Mouse (Mus musculus) layer of hippocampus, adult 8-10 months (tissue): ENCODE measurements at regions not wholly inside any gene's neighbourhood (a gene's known extent, or its start where the extent isn't known, plus 50 kb on each side); places are given as distances from the start of the nearest gene placed in this dataset.

Experiments used
- DNase-seq, 2 experiments: peaks; one replicate each; pipeline ENCODE4 v3.0.0; 2022; ENCODE audit warnings: low spot score in 2 of 2

DNA sequence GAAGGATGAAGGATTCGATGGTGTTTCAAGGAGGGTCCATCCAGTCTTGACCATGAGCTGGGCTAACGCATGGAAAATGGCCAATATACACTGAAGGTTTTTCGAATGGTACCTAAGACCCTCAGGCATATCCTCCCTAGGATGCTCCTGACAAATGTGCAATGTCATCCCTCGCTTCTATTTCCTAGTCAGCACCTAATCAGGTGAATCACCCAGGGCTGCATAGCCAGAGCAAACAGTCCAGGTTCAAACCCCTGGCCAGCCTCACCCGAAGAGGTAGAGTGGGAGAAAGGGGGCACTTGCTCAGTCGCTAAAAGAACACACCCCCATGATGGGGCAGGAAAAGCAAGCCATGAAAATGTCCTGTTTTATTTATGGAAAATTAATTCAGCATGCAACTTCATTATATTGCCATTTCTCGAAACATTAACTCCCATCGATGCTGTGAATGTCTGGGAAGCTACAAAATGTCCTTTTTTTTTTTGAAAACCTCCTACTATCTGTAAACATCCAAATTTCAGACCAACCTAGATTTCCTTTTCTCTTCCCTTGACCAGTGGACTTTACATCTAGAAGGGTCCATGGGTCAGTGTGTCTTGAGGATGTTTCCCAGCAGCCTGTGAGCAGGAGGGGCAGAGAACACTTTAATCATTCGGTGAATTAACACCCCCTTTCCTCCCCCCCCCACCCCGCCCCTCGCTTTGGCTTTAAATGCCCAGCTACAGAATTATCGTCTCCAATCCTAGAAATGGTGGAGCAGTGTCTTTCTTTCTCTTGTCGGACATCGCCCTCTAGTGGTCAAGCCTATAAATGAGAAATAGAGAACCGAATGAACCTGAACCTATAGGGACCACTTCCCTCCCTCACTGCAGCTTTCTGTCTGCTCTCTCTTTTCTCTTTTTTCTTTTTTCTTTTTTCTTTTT lies 68.8 kb upstream of the Il12b start:
- peak in 1 of 2 experiments; percentile 47 for DNase-seq

DNA sequence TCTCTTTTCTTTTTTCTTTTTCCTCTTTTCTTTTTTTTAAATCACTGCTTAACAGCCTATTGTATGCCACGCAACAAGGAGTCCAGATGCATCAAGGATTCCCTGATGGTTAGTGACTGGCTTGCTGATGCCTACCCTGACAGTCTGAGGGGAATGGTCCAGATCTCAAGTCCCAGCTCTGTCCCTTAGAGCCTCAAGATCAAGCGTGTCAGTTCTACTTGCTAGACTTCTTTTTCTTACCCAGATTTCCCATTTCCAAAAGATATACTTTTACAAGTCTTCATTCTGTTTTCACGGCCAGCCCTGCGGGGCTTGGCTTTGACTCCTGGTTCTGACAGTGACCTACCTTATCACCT lies 68.1 kb upstream of the Il12b start:
- no peak for DNase-seq

DNA sequence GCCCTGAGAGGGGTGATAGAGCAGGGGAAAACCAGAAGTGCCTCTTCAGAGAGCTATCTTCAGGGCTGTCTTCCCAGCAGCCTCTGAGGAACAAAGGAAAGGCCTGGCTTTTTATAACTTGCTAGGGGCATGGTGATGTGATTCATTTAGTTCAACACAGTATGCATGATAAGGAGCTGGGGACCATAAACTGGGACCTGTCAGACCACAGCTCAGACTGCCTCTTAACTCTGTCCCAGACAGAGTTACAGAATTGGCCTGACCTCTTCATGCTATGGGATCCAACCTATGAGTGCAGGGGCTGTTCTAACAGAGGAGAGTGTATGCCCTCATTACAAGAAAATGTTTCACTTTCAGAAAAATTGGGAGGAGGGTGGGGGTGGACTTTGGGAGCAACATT lies 59.3 kb upstream of the Il12b start:
- DNase-seq = no peak

DNA sequence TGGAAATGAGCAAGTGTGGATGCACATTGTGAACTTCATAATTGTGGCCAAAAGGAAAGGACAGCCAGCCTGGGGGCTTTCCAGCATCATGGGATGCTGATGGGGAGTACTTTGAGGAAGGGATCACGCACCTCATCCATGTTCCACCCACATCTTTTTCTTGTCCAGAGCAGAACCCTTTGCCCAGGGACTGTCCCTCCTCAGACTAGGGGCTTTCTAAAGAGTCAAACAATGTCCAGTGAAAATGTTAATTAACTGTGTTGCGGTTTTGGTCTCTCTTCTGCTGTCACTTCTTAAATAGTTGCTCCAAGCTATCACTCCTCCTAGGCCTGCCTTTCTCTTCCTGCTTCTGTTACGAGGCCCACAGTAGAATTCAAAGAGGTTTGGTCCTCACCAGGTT lies 51.6 kb upstream of the Il12b start:
- DNase-seq = no peak

DNA sequence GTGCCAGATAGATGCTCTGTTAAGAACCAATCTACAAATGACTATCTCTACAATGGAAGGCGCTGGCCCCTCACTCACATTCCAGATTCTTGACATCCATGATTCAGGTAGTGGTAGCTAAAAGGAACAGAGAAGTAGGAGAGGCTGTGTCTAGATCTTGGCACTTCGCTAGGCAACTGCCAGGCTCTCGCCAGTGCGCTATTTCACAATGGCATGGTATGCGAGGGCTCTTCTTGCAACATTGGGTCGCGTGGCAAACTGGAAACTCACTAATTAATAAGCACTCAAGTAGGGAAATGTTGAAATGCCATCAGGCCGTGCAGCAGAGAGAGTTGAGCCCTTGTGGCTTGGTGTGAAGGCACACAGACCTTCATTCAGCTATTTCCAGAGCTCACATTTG lies 50.3 kb upstream of the Il12b start:
- DNase-seq = no peak
